Mouse (Mus musculus) cortical plate, adult 2 months (tissue): ENCODE data around the gene Pfdn5.

Source experiments
- CTCF ChIP-seq: fragments of 200-500 bp; IDR thresholded peaks from 2 replicates; pipeline ENCODE4 v1.5.1; 2011; ENCODE audit warnings: mild to moderate bottlenecking, control low read depth, low read length; ENCODE audit not compliant: insufficient read depth; ENCODE audit errors: extremely low read depth
- POLR2A ChIP-seq: fragments of 200-500 bp; IDR thresholded peaks from 2 replicates; pipeline ENCODE4 v1.6.1; 2011; ENCODE audit warnings: mild to moderate bottlenecking, low read length, control low read depth; ENCODE audit not compliant: insufficient read depth; ENCODE audit errors: extremely low read depth

- TF ChIP-seq POLR2A (no peak), CTCF (no peak)
Measured at GRCm38 (mm10) chr15:102364678-102365077, 38.8 kb downstream of the Pfdn5 start.
